Mouse (Mus musculus): ENCODE measurements around the gene Olfr872.
"Not testable (repeated sequence)": the region's sequence is repeated elsewhere in the genome, so short reads cannot be mapped to it uniquely, and the experiment has no call there.

Olfr872 gene

GRCm38 (mm10) chr9:20236819-20237218 is at the start of gene Olfr872:
TSS of gene Olfr872 (plus strand) at chr9:20237119.
- DNase-seq (ENCODE audit: low spot score) = no peak

DNA sequence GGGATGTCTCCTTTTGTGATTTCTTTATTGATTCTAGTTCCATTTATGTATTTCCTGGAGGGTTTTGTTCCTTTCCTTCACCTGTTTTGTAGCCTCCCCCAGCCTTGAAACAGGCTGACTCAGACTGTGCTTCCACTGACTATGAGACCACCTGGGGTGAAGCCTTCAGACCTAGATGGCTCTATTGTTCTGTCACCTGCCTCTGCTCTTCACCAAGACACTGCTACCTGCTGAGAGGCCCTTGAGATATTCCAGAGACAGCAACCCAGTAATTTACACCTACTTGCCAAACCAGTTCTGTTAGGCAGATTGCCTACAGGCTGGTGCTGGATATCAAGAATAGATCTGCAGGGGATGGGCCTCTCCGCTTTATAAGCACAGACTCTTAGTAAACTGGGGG is 34.8 kb upstream of the Olfr872 start:
- no peak for DNase-seq (ENCODE audit: low spot score)

GRCm38 (mm10) chr9:20203413-20203984 is 33.4 kb upstream of the Olfr872 start:
- not testable (repeated sequence) for DNase-seq (ENCODE audit: low spot score)

- no peak for DNase-seq (ENCODE audit: low spot score)
Observed at GRCm38 (mm10) chr9:20210812-20211211, 26.1 kb upstream of the Olfr872 start.

GRCm38 (mm10) chr9:20211477-20211876 is 25.4 kb upstream of the Olfr872 start:
- no peak for DNase-seq (ENCODE audit: low spot score)

- DNase-seq (ENCODE audit: low spot score) = no peak
Observed at GRCm38 (mm10) chr9:20211907-20212306, 25.0 kb upstream of the Olfr872 start, which contains the start of gene Olfr871. TSS of gene Olfr871 (plus strand) at chr9:20212207.

- DNase-seq (ENCODE audit: low spot score) = no peak
Observed at GRCm38 (mm10) chr9:20237378-20237777, 459 bp downstream of the Olfr872 start.

DNA sequence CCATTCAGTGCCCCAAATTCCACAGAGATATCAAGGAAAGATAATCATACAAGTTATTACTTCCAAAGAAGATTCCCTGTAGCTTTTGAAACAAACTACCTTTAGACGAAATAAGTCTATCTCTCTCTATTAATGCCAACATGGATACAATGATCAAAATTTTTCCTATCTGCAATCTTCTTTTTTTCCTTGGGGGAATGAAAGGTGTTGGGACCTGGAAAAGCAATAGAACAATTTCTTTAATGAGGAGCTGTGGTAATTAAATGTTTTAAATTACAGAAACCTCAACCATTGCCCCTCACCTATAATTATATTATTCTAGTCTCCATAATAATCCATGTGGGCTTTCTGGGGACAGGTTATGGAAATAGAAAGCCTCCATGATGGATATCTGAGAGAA is 45.1 kb downstream of the Olfr872 start, which contains the start of gene Olfr39:
TSS of gene Olfr39 (plus strand) at position 301 of the 400 bp plus-strand sequence.
- DNase-seq (ENCODE audit: low spot score) = no peak

DNA sequence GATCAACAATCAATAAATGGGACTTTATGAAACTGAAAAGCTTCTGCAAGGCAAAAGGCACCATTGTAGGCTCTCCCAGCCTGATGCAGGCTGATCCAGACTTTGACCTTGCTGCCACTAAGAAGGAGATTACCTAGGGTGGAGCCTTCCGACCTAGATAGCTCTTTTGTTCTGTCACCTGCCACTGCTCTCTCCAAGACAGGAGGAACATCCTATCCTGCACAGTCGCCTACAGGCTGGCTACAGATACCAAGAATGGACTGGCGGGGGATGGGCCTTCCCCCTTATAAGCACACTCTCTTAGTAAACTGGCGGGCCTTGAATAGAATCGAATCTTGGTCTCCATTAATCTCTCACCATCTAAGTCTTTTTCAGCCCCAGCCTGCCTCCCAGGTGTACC is 58.6 kb downstream of the Olfr872 start:
- not testable (repeated sequence) for DNase-seq (ENCODE audit: low spot score)

DNA sequence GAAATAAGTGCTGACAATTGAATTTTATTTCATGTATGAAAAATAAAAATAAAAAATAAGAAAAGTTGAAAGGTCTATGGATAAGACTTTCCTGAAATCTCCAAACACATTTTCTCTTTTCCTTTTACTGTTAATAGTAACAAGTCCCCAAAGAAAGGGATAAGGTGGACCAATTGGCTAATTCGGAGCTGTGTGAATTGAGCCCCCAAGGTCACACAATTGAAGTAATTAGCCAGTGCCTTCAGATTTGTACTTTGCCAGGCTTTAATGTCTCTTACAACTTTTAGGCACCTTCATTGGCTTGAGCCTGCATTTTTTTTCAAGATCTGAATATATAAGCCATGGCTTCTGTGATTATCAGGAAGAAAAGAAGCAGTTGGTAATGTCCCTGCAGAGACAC is 61.3 kb downstream of the Olfr872 start, which contains the start of gene Olfr873:
TSS of gene Olfr873 (plus strand) at position 301 of the 400 bp plus-strand sequence.
- no peak for DNase-seq (ENCODE audit: low spot score)

Data from spleen, adult 12 weeks (tissue).